Mouse (Mus musculus) liver, embryonic 12.5 days (tissue): ENCODE measurements at regions not wholly inside any gene's neighbourhood (a gene's known extent, or its start where the extent isn't known, plus 50 kb on each side); places are given as distances from the start of the nearest gene placed in this dataset.

Experiments used
- ATAC-seq: fragments of 200-750 bp; cut with Nextera tagmentation; 2 replicates; pipeline ENCODE4 v1.8.0; 2017; ENCODE audit warnings: moderate number of reproducible peaks, mild to moderate bottlenecking, moderate library complexity
- H3K27ac ChIP-seq: fragments of 300-500 bp; sonication (generic); 2 replicates; pipeline ENCODE4 v1.5.1; 2016; ENCODE audit warnings: mild to moderate bottlenecking
- H3K27me3 ChIP-seq: fragments of 300-500 bp; sonication (generic); replicated peaks from 2 replicates; pipeline ENCODE4 v1.6.1; 2016; ENCODE audit warnings: mild to moderate bottlenecking, moderate library complexity
- H3K36me3 ChIP-seq: fragments of 300-500 bp; sonication (generic); 2 replicates; pipeline ENCODE4 v1.6.1; 2016; ENCODE audit warnings: mild to moderate bottlenecking, moderate library complexity
- H3K4me1 ChIP-seq: fragments of 300-500 bp; sonication (generic); 2 replicates; pipeline ENCODE4 v1.6.1; 2016
- H3K4me2 ChIP-seq: fragments of 300-500 bp; sonication (generic); 2 replicates; pipeline ENCODE4 v1.6.1; 2016; ENCODE audit warnings: mild to moderate bottlenecking, moderate library complexity
- H3K4me3 ChIP-seq: fragments of 300-500 bp; sonication (generic); 2 replicates; pipeline ENCODE4 v1.5.1; 2016; ENCODE audit warnings: mild to moderate bottlenecking, moderate library complexity
- H3K9ac ChIP-seq: fragments of 300-500 bp; sonication (generic); 2 replicates; pipeline ENCODE4 v1.6.1; 2016; ENCODE audit warnings: mild to moderate bottlenecking, moderate library complexity
- H3K9me3 ChIP-seq: fragments of 300-500 bp; sonication (generic); replicated peaks from 2 replicates; pipeline ENCODE4 v1.6.1; 2016; ENCODE audit warnings: mild to moderate bottlenecking, moderate library complexity
- WGBS: fragments of 180-500 bp; shearing (Covaris S2); methylation state at CpG from one replicate; pipeline ENCODE4 v1.1.7; 2016; ENCODE audit not compliant: insufficient replicate concordance; 5-methylcytosine and 5-hydroxymethylcytosine counted together

DNA sequence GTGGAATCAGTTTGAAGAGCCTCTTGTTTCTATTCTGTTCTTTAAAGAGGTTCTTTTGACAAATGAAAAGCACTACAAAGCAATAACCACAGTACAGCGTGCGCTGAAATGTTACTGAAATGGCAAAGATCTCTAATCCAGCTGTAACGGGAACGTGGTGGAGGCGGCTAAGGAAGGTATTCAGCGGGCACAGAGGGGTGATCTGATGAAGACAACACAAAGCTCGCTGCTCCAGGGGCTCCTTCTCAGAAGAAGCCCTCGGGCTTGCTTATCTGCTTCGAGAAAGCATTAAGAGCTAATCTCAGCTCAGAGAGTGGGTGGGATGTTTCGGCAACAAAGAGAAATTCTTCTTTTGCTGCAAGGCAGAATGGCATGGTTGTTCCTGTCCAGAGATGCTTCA is 258.2 kb upstream of the Arrdc4 start:
- Histone ChIP-seq H3K27me3 (no peaks in the 10 kb centered on the region), H3K4me2 (no peak overlapping the region), H3K4me3 (no peak overlapping the region), H3K36me3 (no peaks in the 10 kb centered on the region), H3K27ac (no peak overlapping the region), H3K4me1 (no peaks in the 10 kb centered on the region), H3K9me3 (no peaks in the 10 kb centered on the region), H3K9ac (no peak overlapping the region)
- 62% methylated on average over 10 of the region's 10 CpGs for WGBS
- no peak for ATAC-seq

DNA sequence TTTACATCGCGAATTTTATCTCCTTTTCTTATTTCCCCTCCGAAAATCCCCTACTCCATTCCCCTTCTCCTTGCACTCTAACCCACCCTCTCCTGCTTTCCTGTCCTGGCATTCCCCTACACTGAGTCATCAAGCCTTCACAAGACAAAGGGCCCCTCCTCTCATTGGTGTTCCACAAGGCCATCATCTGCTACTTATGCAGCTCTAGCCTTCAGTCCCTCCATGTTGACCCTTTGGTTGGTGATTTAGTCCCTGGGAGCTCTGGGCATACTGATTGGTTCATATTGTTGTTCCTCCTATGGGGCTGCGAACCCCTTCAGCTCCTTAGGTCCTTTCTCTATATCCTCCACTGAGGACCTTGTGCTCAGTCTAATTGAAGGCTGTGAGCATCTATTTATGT is 239.0 kb upstream of the Arrdc4 start:
- no peaks in the 10 kb centered on the region for H3K4me1 ChIP-seq
- WGBS: 69% methylated on average over 4 of the region's 4 CpGs
- H3K27me3 ChIP-seq: no peaks in the 10 kb centered on the region
- H3K9ac ChIP-seq: no peak overlapping the region
- H3K9me3 ChIP-seq: no peaks in the 10 kb centered on the region
- no peak for ATAC-seq
- H3K4me3 ChIP-seq: no peak overlapping the region
- H3K4me2 ChIP-seq: no peak overlapping the region
- no peaks in the 10 kb centered on the region for H3K36me3 ChIP-seq
- H3K27ac ChIP-seq: no peak overlapping the region

DNA sequence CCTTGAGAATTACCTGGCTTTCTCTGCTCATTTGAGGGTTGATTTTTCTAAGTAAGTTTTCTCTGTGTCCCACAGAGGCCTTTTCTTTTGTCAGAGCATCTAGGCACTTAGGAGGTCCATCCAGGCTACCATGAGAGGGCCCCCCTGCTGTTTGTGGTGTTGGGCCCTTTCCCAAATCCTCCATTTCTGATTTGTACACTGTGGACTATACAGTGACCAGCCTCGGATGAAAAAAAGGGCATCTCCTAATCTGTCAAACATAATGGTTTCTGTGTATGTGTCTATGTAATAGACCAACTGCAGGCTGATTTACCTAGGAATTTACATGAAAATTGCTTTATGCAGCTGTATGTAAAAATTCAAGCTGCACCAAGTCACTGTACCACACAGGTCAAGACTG is 234.9 kb upstream of the Arrdc4 start:
- H3K4me1 ChIP-seq: no peaks in the 10 kb centered on the region
- H3K4me3 ChIP-seq: no peak overlapping the region
- no peak overlapping the region for H3K4me2 ChIP-seq
- H3K9ac ChIP-seq: no peak overlapping the region
- no peaks in the 10 kb centered on the region for H3K27me3 ChIP-seq
- no peak overlapping the region for H3K27ac ChIP-seq
- no peaks in the 10 kb centered on the region for H3K36me3 ChIP-seq
- no peaks in the 10 kb centered on the region for H3K9me3 ChIP-seq
- no peak for ATAC-seq
- WGBS: 52% methylated on average over 1 of the region's 1 CpGs

DNA sequence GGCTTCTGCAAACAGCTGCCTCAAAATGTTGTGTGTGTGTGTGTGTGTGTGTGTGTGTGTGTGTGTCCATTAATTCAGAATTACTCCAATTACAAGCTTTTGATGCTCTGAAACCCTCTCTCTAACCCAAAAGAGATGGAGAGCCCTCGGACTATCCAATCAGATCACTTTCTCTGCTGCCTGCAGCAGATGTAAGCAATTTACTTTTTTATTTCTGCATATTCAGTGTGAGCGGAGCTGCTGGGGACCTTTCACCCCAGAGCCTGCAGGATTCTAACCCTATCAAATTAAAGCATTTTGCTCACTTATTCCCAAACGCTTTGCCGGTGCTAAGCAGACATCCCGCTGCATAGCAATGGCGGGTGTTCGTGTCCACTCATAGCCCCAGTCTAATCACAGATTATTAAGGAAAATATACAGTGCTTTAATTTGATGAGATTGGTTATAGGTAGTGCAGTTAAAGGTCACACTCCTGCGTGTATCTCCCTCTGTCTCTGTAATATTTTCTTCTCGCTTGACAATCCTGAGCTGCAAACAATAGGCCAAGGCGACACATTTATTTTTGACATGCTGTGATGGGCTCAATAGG is 234.0 kb upstream of the Arrdc4 start:
- ATAC-seq: no peak
- H3K4me2 ChIP-seq: no peak overlapping the region
- whole genome bisulfite sequencing: 73% methylated on average over 10 of the region's 10 CpGs
- no peaks in the 10 kb centered on the region for H3K4me1 ChIP-seq
- H3K4me3 ChIP-seq: no peak overlapping the region
- H3K9me3 ChIP-seq: no peaks in the 10 kb centered on the region
- H3K27ac ChIP-seq: no peak overlapping the region
- no peaks in the 10 kb centered on the region for H3K36me3 ChIP-seq
- no peaks in the 10 kb centered on the region for H3K27me3 ChIP-seq
- no peak overlapping the region for H3K9ac ChIP-seq

DNA sequence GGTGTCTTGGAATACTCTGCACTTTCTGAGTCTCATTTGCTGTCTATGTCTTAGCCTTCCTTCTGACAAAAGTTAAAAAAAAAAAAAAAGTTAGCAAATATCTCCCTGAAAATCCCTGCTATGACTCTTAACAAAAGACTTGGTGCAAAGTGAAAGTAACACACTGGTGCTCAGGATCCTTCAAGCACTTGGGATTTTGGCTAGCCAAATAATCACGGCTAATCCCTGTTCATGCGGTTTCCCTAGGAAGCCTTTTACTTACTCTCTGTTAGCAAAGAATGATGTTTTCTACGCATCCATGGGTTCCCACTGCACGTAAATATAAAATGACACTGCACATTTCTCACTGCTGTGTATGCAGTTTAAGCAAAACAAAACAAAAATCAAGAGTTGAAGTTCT is 229.5 kb upstream of the Arrdc4 start:
- H3K36me3 ChIP-seq: no peaks in the 10 kb centered on the region
- no peak overlapping the region for H3K9ac ChIP-seq
- WGBS: 47% methylated on average over 4 of the region's 4 CpGs
- no peak overlapping the region for H3K4me2 ChIP-seq
- no peak overlapping the region for H3K27ac ChIP-seq
- no peak for ATAC-seq
- H3K4me3 ChIP-seq: no peak overlapping the region
- no peaks in the 10 kb centered on the region for H3K9me3 ChIP-seq
- H3K4me1 ChIP-seq: no peaks in the 10 kb centered on the region
- H3K27me3 ChIP-seq: no peaks in the 10 kb centered on the region

DNA sequence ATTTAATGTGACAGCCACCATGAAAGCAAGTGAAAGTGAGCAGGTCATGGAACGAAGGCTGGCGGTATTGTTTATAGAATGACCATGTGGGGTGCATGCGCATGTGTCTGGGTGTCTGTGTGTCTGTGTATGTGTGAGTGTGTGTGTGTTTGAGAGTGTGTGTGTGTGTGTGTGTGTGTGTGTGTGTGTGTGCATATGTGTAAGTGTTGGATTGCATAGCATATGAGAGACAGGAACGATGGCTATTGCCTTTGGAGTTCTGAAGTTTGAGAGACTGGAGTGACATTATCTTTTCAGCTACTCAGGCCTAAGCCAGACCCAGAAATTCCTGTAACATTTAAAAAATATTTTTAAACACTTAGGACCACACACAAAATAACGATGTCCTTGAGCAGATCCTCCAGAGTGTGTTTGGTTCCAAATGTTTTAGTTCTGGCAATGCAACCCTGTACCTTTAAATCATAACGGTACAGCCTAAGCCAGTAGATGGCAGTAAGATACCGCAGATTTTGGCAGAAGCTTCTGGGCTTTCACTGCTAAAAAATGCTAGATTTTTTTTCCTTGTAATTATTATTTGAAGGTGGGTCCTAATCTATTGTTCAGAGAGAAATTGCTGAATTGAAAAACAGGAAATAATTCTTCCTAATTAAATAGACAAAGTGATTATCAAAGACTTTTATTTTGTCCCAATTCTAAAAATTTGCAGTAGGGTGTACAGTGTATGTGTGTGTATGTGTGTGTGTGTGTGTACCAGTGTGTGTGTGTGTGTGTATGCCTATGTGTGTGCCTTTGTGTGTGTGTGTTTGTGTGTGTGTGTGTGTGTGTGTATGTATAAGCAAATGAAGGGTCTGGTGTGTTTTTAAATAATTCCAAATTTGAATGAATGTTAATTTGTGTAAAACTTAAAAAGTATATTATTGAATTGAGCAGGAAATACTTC is 228.0 kb upstream of the Arrdc4 start:
- Histone ChIP-seq H3K9ac (no peak overlapping the region), H3K9me3 (no peaks in the 10 kb centered on the region), H3K4me1 (no peaks in the 10 kb centered on the region), H3K4me2 (no peak overlapping the region), H3K27ac (no peak overlapping the region), H3K4me3 (no peak overlapping the region), H3K27me3 (no peaks in the 10 kb centered on the region), H3K36me3 (no peaks in the 10 kb centered on the region)
- 52% methylated on average over 7 of the region's 7 CpGs for WGBS
- ATAC-seq: no peak

DNA sequence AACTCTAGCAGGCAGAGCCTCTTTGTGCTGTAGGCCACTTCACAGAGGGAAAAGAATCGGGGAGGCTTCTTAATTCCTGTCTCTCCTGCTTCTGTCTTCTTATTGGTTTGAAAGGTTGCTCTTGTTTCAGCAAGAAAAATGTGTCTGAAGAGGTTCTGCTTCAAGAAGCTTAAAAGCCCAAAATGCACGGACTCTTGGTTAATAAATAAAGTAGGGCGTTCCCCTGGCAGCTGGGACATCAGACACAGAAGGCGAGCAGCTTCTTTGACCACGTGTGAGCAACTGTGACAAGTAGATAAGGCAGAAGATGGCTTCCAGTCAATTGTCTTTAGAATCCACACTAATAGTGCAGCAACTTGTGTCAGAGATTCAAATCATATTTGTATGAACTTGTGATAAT is 226.9 kb upstream of the Arrdc4 start:
- 32% methylated on average over 5 of the region's 5 CpGs for WGBS
- no peak overlapping the region for H3K4me2 ChIP-seq
- no peak for ATAC-seq
- no peaks in the 10 kb centered on the region for H3K4me1 ChIP-seq
- H3K27me3 ChIP-seq: no peaks in the 10 kb centered on the region
- no peaks in the 10 kb centered on the region for H3K36me3 ChIP-seq
- H3K27ac ChIP-seq: no peak overlapping the region
- no peak overlapping the region for H3K9ac ChIP-seq
- H3K4me3 ChIP-seq: no peak overlapping the region
- H3K9me3 ChIP-seq: no peaks in the 10 kb centered on the region

DNA sequence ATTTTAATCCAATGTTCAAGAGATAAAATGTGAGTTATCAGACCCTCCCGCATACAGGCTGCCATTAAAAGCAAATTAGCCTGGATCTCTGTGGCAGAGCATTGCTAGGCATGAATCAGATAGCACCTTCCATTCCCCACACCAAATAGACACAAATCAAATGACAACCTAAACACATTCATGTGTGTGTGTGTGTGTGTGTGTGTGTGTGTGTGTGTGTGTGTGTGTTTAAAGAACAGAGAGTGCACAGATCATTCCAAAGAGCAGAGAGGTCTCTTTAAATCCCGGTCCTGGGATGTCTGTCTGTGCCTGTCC is 226.5 kb upstream of the Arrdc4 start:
- H3K4me3 ChIP-seq: no peak overlapping the region
- no peaks in the 10 kb centered on the region for H3K27me3 ChIP-seq
- no peak overlapping the region for H3K27ac ChIP-seq
- H3K4me2 ChIP-seq: no peak overlapping the region
- H3K9ac ChIP-seq: no peak overlapping the region
- H3K4me1 ChIP-seq: no peaks in the 10 kb centered on the region
- 49% methylated on average over 2 of the region's 2 CpGs for WGBS
- no peaks in the 10 kb centered on the region for H3K9me3 ChIP-seq
- no peaks in the 10 kb centered on the region for H3K36me3 ChIP-seq
- no peak for ATAC-seq

DNA sequence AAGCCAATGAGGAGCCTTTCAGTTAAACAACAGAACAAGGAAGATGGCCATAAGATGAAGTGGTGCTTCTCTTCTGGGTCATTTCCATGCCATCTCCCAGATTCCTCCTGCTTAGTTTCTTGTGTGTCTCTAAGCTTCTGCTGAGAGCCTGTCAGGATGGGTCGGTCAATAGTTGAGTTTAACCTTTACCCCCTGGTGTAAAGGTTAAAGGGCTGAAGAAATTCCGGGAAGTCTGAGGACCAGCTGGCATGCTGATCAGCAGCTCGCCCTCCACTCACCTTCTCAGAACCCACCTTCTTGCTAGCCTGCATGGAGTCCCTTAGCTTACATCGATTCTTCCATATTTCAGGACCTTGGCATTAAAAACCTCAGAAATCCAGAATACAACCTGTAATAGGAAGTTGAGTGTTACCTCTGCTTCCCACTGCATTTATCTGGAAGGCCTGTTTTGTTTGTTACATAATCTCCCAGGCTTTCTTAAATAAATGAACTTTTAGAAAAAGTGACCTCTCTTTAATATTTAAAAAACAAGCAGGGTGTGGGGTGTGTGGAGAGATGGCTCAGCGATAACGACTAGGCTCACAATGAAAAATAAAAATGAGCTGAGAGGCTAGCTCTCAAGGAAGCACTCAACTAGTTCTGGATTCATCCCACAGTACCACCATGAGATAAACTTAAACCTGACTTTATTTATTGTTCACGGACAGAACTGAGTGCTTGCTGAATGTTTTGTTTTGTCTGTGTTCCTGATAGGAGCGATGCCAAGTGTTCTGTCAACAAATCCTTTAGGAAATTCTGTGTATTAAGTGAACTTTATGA is 225.9 kb upstream of the Arrdc4 start:
- no peak overlapping the region for H3K4me3 ChIP-seq
- ATAC-seq: no peak
- no peak overlapping the region for H3K9ac ChIP-seq
- H3K4me2 ChIP-seq: no peak overlapping the region
- no peaks in the 10 kb centered on the region for H3K36me3 ChIP-seq
- no peak overlapping the region for H3K27ac ChIP-seq
- WGBS: 61% methylated on average over 8 of the region's 8 CpGs
- no peaks in the 10 kb centered on the region for H3K4me1 ChIP-seq
- H3K27me3 ChIP-seq: no peaks in the 10 kb centered on the region
- no peaks in the 10 kb centered on the region for H3K9me3 ChIP-seq

DNA sequence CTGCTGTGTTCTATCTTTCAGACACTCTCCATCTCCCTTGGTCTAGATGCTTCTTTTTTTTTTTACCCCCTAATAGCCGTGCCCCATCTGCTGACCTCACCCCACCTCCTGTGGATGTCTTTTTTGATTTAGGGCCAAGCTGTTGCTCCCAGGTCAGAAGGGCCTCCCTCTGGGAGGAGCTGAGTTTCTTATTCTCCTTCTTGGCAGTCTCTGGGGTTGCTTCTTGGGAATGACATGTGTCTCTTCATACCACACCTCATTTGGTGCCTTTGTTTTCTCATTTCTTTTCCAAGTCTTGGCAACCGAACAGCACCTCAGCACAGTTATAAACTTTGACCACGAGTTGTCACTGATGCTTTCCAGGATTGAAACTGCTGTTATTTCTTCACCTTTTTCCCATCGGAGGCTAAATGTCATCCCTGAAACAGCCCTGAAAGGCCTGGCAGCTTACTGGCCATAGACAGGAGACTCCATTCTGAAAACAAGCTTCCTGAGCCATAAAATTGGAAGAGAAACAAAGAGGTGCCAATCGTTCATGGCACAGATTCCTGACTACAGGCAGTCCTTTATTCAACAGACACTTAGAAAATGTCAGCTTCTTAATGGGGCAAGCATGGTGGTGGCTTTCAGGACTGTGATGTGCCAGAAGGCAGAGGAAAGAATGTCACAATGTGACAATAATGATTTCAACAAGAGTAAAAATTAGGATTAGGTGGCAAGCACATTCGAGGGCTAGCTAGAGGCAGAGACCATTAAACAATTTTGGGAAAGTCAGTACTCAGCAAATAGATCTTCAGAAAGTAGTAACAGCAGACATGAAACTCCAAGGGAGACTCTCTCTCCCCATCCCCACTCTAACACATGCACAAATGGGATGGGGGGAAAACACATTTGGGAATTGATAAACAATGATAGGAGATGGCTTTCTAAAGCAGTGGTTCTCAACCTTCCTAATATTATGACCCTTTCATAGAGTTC is 197.1 kb upstream of the Arrdc4 start:
- Histone ChIP-seq H3K4me2 (no peak overlapping the region), H3K9me3 (no peaks in the 10 kb centered on the region), H3K4me1 (no peaks in the 10 kb centered on the region), H3K4me3 (no peak overlapping the region), H3K36me3 (no peaks in the 10 kb centered on the region), H3K27ac (no peak overlapping the region), H3K9ac (no peak overlapping the region), H3K27me3 (no peaks in the 10 kb centered on the region)
- 55% methylated on average over 6 of the region's 6 CpGs for WGBS
- ATAC-seq: no peak

DNA sequence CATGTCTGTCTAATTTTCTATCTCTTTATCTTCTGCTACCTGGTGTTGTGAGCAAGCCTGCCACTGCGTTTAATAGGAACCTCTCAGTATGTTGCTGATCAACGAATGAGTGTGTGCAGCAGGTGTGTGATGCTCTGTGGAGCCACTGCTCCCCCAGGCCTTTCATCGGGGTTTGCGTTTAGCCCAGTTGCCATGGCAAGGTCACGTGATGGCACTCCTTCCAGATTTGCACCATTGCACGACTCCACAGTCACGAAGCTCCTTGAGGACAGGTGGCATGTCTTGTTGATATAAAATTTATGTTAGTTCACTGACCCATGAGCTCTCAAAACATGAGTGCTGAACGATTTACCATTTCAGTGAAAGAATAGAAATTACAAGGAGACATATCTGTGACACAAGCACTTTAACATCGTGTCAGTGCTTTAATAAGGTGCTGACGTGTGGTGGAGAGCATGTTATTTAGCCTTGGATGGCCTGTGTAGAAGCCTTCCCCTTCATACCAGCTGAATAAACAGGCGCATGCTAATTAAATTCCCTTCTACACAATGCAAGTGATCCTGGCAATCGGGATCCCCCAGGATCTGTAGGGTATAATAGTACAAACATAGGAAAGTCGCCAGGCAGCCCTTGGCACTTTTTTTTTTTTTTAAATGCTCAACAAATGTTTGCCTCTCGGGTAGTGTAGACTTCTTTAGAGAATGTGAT is 181.7 kb upstream of the Arrdc4 start:
- H3K4me2 ChIP-seq: no peak overlapping the region
- no peak for ATAC-seq
- H3K27me3 ChIP-seq: no peaks in the 10 kb centered on the region
- no peaks in the 10 kb centered on the region for H3K4me1 ChIP-seq
- H3K4me3 ChIP-seq: no peak overlapping the region
- no peaks in the 10 kb centered on the region for H3K9me3 ChIP-seq
- no peak overlapping the region for H3K9ac ChIP-seq
- no peaks in the 10 kb centered on the region for H3K36me3 ChIP-seq
- H3K27ac ChIP-seq: no peak overlapping the region
- WGBS: 64% methylated on average over 14 of the region's 14 CpGs
